Mouse (Mus musculus) gastrocnemius, postnatal 25 days (tissue): ENCODE results near the gene Slc35e3. TPM values are rescaled to one million over a fixed set of nuclear protein-coding genes. Genes with fewer than 3 reads are reported as not detected.

Experiments
- DNase-seq: peaks from one replicate; pipeline ENCODE4 v3.0.0; 2022
- total RNA-seq, 2 experiments: library from RNA; stranded (reverse); gene quantifications; 1 replicate in 1 of 2; 2 replicates in 1 of 2; pipeline ENCODE4 v1.2.3; 2021

The Slc35e3 gene
- total RNA-seq, 2 experiments from 2014 or later: 3.8 to 4.8 TPM

DNA sequence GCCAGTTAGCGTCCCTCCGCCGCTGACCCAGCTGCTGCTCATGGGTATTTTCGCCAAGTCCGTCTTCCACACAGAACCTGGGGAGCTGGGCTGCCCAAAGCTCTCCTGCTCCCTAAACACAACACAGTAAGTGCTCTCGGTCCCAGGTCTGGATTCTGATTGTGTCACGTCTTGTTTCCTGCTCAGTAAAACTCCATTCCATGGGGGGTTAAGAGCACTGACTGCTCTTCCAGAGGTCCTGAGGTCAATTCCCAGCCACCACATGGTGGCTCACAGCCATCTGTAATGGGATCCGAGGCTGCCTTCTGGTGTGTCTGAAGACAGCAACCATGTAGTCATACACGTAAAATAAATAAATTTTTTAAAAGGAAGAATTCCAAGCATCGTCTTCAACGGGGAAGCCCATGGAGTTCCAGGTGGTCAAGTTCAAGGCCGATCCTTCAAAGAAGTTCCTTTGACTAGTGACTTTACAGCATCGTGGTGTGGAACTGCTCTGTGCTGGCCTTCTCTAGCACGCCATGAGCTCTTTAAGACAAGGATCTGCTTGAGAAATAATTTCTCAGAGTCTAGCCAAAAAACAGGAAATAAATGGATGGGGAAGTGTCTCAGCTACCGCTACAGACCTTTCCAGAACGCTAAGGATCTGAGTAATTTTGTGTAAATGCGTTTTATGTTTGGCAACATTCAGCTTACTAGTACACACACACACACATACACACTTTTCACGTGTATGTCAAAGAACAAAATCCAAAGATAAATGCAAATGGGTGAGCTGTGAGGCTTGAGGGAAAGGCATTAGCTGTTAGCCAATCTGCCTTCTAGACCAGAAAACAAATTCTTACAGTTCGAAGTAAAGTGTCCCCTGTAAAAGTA is 61.6 kb downstream of the Slc35e3 start:
- no peak for DNase-seq

DNA sequence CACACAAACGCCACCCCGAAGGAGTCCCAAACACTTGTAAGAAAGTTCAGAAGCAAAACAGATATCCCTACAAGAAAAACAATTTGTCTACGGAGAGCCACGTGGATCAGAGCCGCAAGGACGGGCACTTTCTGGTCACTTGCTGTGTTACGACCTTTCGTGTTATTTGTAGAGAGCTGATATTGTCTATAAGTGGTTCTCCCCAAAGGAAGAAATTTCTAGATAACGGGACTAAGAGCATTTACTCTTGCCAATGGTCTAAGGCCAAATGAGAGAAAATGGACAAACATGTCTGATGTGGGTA is 62.5 kb downstream of the Slc35e3 start:
- DNase-seq: no peak

Other genes starting within 250 kb of the Slc35e3 start
- gene Cpm, start 116.9 kb downstream of the Slc35e3 start, total RNA-seq: 1 to 10 TPM; 2.3 to 2.4 TPM
- 10 to 100 TPM; 38.5 to 43.8 TPM for gene Mdm2, start 35.6 kb downstream of the Slc35e3 start, total RNA-seq
- gene Nup107, start 46.3 kb upstream of the Slc35e3 start, total RNA-seq: 1 to 10 TPM; 6.0 TPM
- gene Rap1b, start 99.7 kb upstream of the Slc35e3 start, total RNA-seq: 10 to 100 TPM; 22.8 to 24.2 TPM